Mouse (Mus musculus) spleen, postnatal 10 days (tissue): Measurements from ENCODE around the gene Mmp23.
A peak's percentile ranks its signal among the peaks of the same experiment; 100 is the strongest.
"Not testable (repeated sequence)": the region's sequence is repeated elsewhere in the genome, so short reads cannot be mapped to it uniquely, and the experiment has no call there.

Experiments used
- DNase-seq, 2 experiments: peaks; one replicate each; pipeline ENCODE4 v3.0.0; 2021 to 2022; ENCODE audit warnings: low spot score in 2 of 2

The Mmp23 gene

DNA sequence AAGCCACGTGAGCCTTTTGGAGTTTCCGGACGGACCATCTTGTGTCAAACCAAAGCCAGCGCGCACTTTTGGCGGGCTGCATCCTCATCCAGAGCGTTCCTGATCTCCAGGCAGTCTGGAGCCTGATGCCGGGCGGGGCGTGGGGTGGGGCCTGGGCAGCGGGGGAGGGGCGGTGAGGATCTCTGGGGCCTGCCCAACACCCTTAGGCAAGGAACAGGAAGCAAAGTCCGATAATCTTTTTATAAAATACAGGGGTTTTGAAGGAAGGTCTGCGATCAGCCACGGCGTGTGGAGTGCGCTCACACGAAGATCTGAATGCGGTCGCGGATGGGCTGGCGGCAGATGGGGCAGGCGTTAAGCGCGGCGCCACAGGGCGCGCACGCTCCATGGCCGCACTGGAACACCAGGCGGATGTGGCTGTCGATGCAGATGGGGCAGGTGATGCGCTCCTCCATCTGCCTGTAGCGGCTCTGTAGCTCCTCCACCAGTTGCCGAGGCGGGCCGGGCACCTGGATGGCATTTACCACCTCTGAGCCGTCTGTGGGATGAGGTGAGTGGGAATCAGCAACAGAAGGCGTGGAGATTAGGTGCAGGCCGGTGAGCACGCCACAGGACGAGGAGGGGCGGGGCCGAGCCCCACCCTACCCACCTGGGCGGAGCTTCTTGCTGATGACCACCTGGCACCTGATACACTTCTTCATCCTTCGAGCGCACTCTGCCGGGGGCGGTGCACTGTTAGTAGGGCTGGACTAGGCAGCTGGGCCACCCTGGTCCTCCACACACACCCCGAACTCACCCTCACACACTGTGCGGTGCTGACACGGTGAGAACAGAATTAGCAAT is 1.5 kb upstream of the Mmp23 start:
- DNase-seq = peak in 1 of 2 experiments; percentile 44

GRCm38 (mm10) chr4:155654183-155654455 is 935 bp upstream of the Mmp23 start:
- DNase-seq = no peak

GRCm38 (mm10) chr4:155653451-155654182 is 433 bp upstream of the Mmp23 start:
- no peak for DNase-seq

GRCm38 (mm10) chr4:155652283-155653085 is 700 bp downstream of the Mmp23 start:
- no peak for DNase-seq

DNA sequence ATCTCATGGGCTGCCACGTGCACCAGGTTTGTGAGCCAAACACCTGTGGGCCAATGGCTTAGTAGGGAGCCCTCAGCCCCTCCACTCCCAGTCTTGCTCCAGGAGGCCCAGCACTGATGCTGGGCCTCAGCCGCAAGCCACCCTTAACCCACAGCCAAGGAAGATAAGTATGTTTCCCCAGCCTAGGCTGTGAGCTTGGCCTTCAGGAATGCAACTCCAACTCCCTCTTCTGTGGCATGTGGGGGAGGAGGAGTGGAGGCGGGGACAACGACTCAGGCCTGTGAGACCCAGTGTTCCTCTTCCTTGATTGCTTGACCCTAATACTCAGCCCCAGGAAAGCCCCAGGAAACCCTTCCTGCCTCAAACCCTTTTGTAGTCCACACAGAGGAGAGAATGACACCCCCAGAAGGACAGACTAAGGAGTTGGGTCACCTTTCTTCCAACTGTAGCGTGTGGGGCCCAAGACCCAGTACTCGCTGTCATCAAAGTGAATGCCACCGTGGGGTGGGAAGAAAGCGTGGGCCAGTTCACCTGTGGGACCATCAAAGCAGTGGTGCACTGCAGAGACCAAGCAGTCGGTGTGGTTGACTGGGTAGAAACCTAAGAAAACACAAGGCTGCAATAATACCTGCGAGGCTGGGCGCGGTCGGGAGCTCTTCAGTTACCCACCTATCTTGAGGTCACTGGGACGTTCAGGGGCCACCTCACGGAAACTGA is 1.5 kb downstream of the Mmp23 start:
- no peak for DNase-seq

GRCm38 (mm10) chr4:155649355-155649754 is 3.8 kb downstream of the Mmp23 start:
- DNase-seq = no peak

GRCm38 (mm10) chr4:155645721-155646120 is 7.5 kb downstream of the Mmp23 start:
- no peak for DNase-seq

- not testable (repeated sequence) for DNase-seq
Observed at GRCm38 (mm10) chr4:155645308-155645707, 7.9 kb downstream of the Mmp23 start, which contains the start of gene Gm10563. Gene Gm10563, minus strand, starts transcription at chr4:155645408.

DNA sequence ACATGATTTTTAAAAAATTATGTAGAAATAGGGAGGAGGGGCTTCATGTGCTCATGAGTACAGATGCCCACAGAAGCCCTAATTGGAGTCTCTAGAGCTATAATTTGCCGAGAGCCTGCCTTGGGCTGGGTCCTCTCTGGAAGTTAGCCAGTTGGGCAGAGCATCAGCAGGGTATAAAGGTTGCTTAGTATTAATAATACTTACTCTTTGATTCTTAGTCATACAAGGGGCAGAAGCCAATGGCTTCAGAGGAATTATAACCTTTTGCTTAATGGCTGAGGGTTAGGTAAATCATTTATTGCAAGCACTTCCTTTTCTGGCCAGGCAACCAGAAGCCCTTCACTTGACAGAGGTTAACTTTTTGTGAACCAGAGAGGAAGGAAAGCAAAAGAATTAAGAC is 9.7 kb downstream of the Mmp23 start:
- DNase-seq = no peak

- no peak for DNase-seq
Observed at GRCm38 (mm10) chr4:155635766-155636499, 17.3 kb downstream of the Mmp23 start.

DNA sequence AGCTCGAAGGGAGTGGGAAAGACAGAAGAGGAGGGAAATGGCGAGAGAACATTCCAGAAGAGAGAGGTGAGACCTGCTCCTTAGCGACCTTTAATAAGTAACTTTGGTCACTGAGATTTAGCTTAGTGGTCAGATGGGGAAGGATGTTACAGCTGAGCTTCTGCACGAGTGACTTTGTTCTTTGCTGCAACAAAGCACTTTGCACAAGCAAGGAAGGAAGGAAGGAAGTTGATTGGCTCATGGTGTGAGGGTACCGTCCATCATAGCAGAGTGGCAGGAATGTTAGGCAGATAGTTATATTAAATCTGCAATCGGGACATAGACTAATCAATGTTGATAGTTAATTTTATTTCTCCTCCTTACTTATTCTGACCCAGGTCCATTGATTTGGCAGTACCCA is 22.9 kb downstream of the Mmp23 start:
- DNase-seq = no peak

DNA sequence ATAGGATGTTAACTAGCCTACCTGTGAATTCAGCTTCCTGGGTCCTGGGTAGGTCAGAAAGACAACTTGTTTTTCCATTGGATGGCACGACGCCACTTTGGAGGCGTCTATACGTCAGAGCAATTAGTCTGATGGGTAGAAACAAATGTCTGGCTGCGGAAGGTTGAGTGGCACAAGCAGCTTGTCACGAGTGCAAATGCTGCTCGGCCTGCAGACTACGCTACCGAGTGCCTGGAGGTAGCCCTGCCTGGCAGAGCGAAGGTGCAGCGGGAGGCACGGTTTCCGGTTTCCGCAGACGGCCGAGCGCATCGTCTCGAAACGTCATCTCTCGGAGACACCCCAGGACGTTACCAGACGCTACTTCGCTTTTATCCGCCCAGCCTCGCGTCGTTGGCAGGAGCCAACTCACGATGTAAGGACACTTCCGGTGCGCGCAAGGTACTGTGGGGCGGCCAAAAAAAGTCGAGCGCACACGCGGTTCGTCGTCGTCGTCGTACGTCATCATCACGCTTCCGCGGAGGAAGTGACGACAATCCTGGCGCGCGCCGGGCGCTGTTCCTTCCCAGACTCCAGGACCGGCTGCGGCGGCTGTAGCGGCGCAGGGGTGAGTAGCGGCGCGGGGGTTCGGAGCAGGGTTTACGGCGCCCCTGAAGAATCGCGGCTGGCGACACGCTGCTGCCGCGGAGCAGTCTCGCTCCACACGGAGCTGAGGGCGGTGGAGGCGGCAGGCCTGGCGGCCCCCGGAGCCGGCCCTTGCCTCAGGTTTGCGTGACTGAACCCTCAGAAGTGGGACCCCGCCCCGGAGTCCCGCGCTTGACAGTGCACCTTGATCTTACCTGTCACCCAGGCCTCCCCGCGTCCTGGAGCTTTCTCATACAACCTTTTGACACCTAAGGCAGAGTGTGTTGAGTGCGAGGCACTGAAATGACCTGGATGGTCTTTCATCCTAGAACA is 28.6 kb downstream of the Mmp23 start, which contains the start of gene Cdk11b:
Gene Cdk11b (plus strand): TSS at position 517 of the 954 bp plus-strand sequence.
- DNase-seq = peak; percentile 91 to 96

DNA sequence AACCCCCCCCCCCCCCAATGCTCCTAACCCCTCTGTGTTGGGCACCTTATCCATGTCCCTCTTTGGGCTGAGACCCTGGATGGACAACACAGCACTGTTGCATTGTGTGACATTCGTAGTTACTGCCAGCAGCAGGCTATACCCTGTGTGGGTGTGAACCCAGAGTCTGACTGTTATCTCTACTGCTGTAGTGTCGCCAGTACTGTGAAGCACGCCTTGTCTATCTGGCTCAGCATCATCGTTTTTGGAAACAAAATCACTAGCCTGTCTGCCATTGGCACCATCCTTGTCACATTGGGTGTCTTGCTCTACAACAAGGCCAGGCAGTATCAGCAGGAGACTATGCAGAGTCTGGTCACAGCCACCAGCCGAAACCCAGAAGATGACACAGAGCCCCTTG is 34.9 kb downstream of the Mmp23 start:
- no peak for DNase-seq

- no peak for DNase-seq
Observed at GRCm38 (mm10) chr4:155613264-155613663, 39.9 kb downstream of the Mmp23 start.

DNA sequence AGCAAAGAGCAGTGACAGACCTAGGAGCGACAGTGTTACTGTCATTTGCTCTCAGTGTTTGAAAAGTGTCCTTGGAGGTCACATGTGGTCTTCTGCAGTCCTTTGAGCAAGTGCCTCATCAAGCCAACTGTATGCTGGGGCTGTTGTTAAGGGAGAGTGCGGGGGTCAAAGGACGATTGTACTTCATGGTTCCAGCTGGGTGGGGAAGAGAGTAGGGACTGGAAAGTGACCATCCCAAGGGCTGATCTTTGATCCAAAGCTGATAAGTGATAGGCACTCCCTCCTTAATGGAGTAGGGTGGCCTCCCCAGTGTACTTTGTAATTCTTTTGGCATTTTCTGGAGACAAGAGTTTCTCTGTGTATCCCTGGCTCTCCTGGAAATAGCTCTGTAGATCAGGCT is 41.3 kb downstream of the Mmp23 start:
- DNase-seq = no peak

DNA sequence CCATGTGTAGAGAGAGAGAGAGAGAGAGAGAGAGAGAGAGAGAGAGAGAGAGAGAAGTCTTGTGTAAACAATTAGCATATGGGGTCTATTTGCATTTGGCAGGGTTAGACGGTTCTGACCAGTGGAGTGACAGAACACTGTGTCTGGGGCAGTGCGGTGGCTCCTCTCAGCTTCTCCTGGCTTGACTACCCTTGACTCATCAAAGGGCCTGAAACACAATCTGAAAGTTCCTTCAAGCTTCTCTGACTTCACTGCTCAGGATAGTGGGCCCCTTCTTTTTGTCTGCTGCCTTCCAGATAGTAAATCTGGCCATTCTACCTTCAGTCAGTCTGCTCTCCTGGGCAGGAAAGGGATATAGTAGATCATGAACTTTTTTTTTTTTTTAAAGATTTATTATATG is 46.4 kb downstream of the Mmp23 start:
- DNase-seq = no peak

DNA sequence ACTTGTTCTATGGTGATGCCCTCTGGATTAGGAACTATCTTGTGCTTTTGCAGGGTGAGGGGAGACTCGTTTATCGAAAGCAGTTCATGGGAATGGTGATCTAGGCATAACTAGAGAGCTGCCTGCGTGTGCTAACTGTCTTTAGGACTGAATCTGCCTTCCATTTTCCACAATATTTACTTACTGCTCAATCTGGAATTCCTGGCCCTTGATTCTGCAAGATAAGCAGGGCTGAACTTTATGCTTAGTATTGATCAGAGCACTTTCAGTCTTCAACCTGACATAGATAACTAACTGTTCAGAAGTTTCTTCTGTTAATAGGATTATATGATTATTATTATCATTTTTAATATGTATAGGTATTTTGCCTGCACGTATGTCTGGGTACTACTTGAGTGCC is 48.1 kb downstream of the Mmp23 start:
- no peak for DNase-seq

- DNase-seq = no peak
Observed at GRCm38 (mm10) chr4:155603801-155604200, 49.4 kb downstream of the Mmp23 start.

DNA sequence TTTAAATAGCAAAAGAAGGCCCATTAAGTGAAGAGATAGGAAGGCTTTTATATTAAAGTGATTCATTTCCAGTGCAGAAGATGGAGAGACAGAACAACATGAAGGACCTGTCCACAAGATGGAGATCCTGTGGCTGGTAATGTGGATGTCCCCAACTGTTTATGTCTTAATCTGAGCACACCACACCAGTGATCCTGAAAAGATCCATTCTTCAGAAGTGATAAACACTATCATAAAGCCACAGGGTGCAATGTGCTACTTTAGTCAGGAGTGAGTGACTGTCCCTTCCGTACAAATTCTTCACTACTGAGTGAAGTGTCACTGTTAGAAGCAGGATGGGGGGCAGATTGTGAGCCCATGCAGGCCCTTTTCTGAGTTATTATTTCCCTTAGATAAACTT is 50.4 kb downstream of the Mmp23 start:
- no peak for DNase-seq

GRCm38 (mm10) chr4:155601997-155602456 is 51.2 kb downstream of the Mmp23 start:
- DNase-seq = no peak
